Mouse (Mus musculus): ENCODE measurements around the gene Kcnj3. TPM values are rescaled to one million over a fixed set of nuclear protein-coding genes. Genes with fewer than 3 reads are reported as not detected.

Gene Kcnj3
- total RNA-seq, 2 experiments from 2014 or later = not detected

- ATAC-seq (ENCODE audit: poor library complexity, severe bottlenecking) = no peak
Measured at GRCm38 (mm10) chr2:55503390-55504176, 67.8 kb downstream of the Kcnj3 start.

- no peak for ATAC-seq (ENCODE audit: poor library complexity, severe bottlenecking)
Measured at GRCm38 (mm10) chr2:55505712-55506111, 69.9 kb downstream of the Kcnj3 start.

DNA sequence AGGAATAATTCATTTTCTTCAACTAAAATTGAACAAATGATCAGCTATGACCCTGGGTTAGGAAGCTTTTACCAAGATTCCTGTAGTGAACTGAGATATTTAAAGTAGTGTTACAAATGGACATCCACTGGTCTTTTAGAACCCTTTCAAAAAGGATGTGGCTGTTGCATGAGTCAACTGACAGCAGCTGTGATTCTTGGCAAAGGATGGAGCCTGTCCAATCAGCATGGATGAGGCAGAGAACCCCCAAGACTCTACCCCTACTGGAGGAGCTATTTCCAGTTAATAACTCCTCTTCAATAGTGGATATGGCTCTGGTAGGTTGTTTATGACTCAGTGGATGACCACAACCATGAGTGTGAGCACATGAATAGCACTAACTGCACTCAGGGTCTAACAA, 81.5 kb downstream of the Kcnj3 start:
- no peak for ATAC-seq (ENCODE audit: poor library complexity, severe bottlenecking)

DNA sequence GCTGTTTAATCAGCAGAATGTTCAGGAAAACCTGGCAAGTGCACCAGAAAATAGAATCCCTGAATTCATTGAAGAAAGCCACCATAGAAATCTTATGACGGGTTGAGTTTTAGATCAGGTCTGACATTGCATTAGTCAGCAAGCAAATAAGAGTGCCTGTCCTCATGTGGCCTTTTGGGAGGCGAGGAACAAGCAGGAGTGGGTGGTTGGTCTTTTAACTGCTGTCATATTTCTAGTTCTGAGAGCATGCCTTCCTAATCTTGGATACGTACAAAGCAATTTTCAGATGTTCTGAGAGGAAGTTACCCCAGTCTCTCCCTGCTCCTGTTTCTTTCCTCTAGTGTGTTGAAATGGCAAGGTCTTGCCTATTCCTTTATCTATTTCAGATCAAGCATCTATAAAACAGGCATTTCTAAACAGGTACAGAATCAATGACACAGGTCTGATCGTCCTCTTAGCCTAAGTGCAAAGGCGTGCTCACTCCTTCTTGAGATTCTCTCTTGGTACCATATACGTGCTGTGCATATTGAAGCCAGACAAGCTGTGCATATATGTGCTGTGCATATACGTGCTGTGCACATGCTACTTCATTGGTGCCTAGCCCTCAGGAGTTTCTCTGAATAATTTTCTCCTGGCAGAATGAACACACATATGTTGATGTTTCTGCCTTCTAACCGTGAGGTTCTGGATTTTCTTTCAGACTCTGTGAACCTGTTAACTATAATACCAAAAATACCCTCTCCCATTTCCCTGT, 97.1 kb downstream of the Kcnj3 start:
- ATAC-seq (ENCODE audit: poor library complexity, severe bottlenecking) = no peak

- no peak for ATAC-seq (ENCODE audit: poor library complexity, severe bottlenecking)
Measured at GRCm38 (mm10) chr2:55534946-55535345, 99.2 kb downstream of the Kcnj3 start.

DNA sequence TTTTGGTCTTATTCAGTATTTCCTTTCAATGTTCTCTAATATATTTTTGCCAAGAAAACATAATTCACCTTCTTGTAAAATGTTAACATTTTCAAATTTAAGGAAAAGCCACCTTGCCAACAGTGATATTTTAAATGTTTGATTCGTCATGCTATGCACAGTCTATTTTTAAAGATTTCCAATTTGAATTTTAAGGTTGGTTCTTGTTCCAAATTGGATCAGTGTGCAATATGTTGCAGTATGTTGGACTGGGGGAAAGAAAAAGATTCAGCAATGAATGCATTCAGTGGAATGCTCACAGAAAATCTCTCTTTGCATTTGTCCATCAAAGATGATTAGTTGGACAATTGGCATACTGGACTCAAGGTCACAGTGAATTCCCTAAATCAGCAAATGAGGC, 99.7 kb downstream of the Kcnj3 start:
- no peak for ATAC-seq (ENCODE audit: poor library complexity, severe bottlenecking)

GRCm38 (mm10) chr2:55547612-55548011, 111.8 kb downstream of the Kcnj3 start:
- no peak for ATAC-seq (ENCODE audit: poor library complexity, severe bottlenecking)

DNA sequence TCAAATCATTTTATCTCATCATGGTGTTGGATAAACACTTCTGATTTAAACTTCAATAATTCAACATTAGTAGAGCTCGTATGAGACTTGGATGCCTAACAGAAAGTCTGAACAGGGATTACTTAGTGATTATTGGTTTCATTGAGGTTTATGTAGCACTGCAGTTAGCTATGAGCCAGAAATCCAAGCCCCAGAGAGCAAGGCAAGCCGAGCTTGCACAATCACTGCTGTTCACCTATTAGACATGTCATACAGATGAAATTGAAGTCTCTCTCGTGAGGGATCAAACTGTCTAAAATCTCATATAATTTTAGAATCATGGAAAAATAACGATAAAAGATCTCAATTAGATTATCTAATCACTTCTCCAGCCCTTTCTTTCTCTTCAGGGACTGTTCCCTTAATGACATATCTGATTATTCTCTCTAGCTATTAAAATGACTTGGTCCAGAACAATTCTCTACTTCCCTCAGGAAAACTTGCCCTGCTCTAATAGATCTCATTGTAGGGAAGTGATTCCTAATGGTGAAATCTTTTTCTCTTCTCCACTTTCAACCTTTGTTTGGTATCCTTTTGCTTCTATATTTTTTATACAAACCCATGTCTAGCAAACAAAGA, 122.7 kb downstream of the Kcnj3 start:
- no peak for ATAC-seq (ENCODE audit: poor library complexity, severe bottlenecking)

GRCm38 (mm10) chr2:55569291-55569690, 133.5 kb downstream of the Kcnj3 start:
- no peak for ATAC-seq (ENCODE audit: poor library complexity, severe bottlenecking)

GRCm38 (mm10) chr2:55571425-55571824, 135.7 kb downstream of the Kcnj3 start:
- no peak for ATAC-seq (ENCODE audit: poor library complexity, severe bottlenecking)

DNA sequence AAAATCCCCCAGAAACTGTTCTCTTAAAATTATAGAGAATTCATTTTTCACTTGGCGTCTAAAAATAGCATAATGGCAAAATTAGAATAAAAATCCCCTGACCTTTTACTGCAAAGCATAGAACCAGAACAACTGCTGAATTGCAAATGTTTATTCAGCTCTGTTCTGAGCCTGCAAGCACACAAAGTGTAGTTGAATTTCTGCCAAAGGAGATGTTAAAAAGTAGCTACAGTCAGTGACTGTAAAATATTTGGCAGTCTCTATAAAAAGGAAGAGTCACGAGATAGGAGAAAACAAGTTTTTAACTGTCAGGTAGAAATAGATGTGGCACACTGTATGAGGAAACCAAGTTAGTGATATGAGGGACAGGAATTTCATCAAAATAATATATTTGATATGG, 144.5 kb downstream of the Kcnj3 start:
- ATAC-seq (ENCODE audit: poor library complexity, severe bottlenecking) = no peak

GRCm38 (mm10) chr2:55591226-55591988, 155.6 kb downstream of the Kcnj3 start:
- ATAC-seq (ENCODE audit: poor library complexity, severe bottlenecking) = no peak

All from megakaryocyte, adult 5-6 weeks (primary cell).